12 mouse cellular contexts compared by ENCODE assay signal in the genomic region with DNA sequence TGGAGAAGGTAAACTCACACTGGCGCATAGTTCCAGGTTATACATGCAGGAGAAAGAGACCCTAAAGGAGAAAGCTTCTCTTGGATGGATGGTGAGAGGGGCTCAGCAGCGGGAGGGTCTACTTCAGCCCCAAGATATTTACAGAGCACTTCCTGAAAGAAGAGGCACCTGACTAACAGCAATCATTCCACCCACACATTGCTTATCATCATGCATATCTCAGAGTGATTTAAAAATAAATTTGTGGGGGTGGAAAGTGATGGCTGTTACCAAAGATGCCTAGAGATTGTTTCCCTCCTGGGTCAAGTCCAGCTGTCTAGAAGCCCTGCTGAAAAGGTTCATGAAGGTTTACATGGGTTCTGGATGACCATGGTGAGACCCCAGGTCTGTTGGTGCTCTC.
A peak's percentile ranks its signal among the peaks of the same experiment; 100 is the strongest.
DNase-seq lines count a peak whose midpoint lies in the region; ATAC-seq and TF ChIP-seq lines count a peak whose summit lies in the region.
"Had no signal": no experiment of that assay in that cellular context is flagged by ENCODE, and none has a peak within 500 bp of the region (broad histone marks: within the 10 kb centered on the region; RNA-seq: fewer than 3 reads in every experiment).

No protein-coding gene starts in this region.

- no peak for ATAC-seq in heart, embryonic 12.5 days (ENCODE audit: insufficient number of reproducible peaks, low FRiP score)
- ATAC-seq in embryonic facial prominence, embryonic 15.5 days (ENCODE audit: insufficient number of reproducible peaks, low FRiP score, low TSS enrichment, low read depth) = no peak
- ATAC-seq in midbrain, embryonic 14.5 days (ENCODE audit: low FRiP score, low TSS enrichment) = no peak

- H3K4me1 ChIP-seq in heart, embryonic 12.5 days (replicated peaks) = peaks cover 25% of the 10 kb centered on the region
- no peaks in the 10 kb centered on the region for H3K4me1 ChIP-seq in testis, adult 2 months (ENCODE audit: control insufficient read depth, insufficient read depth, low read length)
- H3K4me1 ChIP-seq in embryonic facial prominence, embryonic 15.5 days = peaks cover 38% of the 10 kb centered on the region
- no peaks in the 10 kb centered on the region for H3K4me1 ChIP-seq in midbrain, embryonic 14.5 days (ENCODE audit: control insufficient read depth, insufficient read depth, low read length)

- DNase-seq in heart, postnatal 4 days = no peak
- DNase-seq in testis, postnatal 14 days (ENCODE audit: low spot score) = no peak
- no peak for DNase-seq in midbrain, embryonic 14.5 days
- DNase-seq in gastrocnemius, adult 8-10 months (ENCODE audit: low spot score in 2 of 2) = no peak
- no peak for DNase-seq in urinary bladder, postnatal 4 days (ENCODE audit: low spot score in 2 of 2)
- DNase-seq: thymus, postnatal 25 days had no signal

- 84% methylated on average over 2 of the region's 2 CpGs for WGBS in heart, embryonic 12.5 days
- WGBS in embryonic facial prominence, embryonic 15.5 days = 75% methylated on average over 2 of the region's 2 CpGs
- 96% methylated on average over 2 of the region's 2 CpGs for WGBS in midbrain, embryonic 14.5 days

- H3K36me3 ChIP-seq in heart, embryonic 12.5 days = no peaks in the 10 kb centered on the region
- no peaks in the 10 kb centered on the region for H3K36me3 ChIP-seq in testis, adult 2 months (ENCODE audit: control insufficient read depth, insufficient read depth, low read length)
- H3K36me3 ChIP-seq in embryonic facial prominence, embryonic 15.5 days = no peaks in the 10 kb centered on the region
- H3K36me3 ChIP-seq in midbrain, embryonic 14.5 days (ENCODE audit: control insufficient read depth, insufficient read depth, low read length) = no peaks in the 10 kb centered on the region
- H3K36me3 ChIP-seq: lung, embryonic 15.5 days had no signal

- no peak overlapping the region for H3K4me3 ChIP-seq in heart, embryonic 12.5 days
- peak overlapping the region; percentile 15 for H3K4me3 ChIP-seq in testis, adult 2 months (ENCODE audit: control insufficient read depth, low read depth, low read length)
- no peak overlapping the region for H3K4me3 ChIP-seq in embryonic facial prominence, embryonic 15.5 days (replicated peaks)
- no peak overlapping the region for H3K4me3 ChIP-seq in midbrain, embryonic 14.5 days (replicated peaks; ENCODE audit: low read depth, low read length)
- H3K4me3 ChIP-seq: lung, embryonic 15.5 days; megakaryocyte, embryonic 14.5 days had no signal

- 0 out of 2 replicates have a peak overlapping the region, but pooled peaks have one; percentile 12 for H3K27ac ChIP-seq in heart, embryonic 12.5 days (ENCODE audit: poor library complexity, severe bottlenecking)
- no peak overlapping the region for H3K27ac ChIP-seq in testis, adult 2 months (ENCODE audit: control insufficient read depth, insufficient read depth, low read depth, low read length)
- H3K27ac ChIP-seq in embryonic facial prominence, embryonic 15.5 days (replicated peaks) = peak overlapping the region; percentile 71
- H3K27ac ChIP-seq in midbrain, embryonic 14.5 days (replicated peaks; ENCODE audit: low read depth, low read length) = no peak overlapping the region
- H3K27ac ChIP-seq: lung, embryonic 15.5 days had no signal

- H3K9me3 ChIP-seq in heart, embryonic 12.5 days (replicated peaks) = no peaks in the 10 kb centered on the region
- no peaks in the 10 kb centered on the region for H3K9me3 ChIP-seq in embryonic facial prominence, embryonic 15.5 days (replicated peaks)
- no peaks in the 10 kb centered on the region for H3K9me3 ChIP-seq in midbrain, embryonic 14.5 days (ENCODE audit: control insufficient read depth, low read length)
- H3K9me3 ChIP-seq: lung, embryonic 15.5 days; megakaryocyte, embryonic 14.5 days had no signal

- TF ChIP-seq CTCF in testis, adult 2 months (IDR thresholded peaks at IDR 0.05; ENCODE audit: control insufficient read depth, insufficient read depth, insufficient replicate concordance, low read depth, low read length) = no peak

- no peak for TF ChIP-seq POLR2A in testis, adult 2 months (IDR thresholded peaks at IDR 0.05; ENCODE audit: control insufficient read depth, low read depth, low read length)

- H3K27me3 ChIP-seq in heart, embryonic 12.5 days (replicated peaks) = no peaks in the 10 kb centered on the region
- no peaks in the 10 kb centered on the region for H3K27me3 ChIP-seq in testis, adult 2 months (ENCODE audit: control insufficient read depth, insufficient read depth, low read length)
- H3K27me3 ChIP-seq in embryonic facial prominence, embryonic 15.5 days = no peaks in the 10 kb centered on the region
- no peaks in the 10 kb centered on the region for H3K27me3 ChIP-seq in midbrain, embryonic 14.5 days (ENCODE audit: control insufficient read depth, insufficient read depth, low read length)
- H3K27me3 ChIP-seq: lung, embryonic 15.5 days had no signal

- H3K4me2 ChIP-seq in heart, embryonic 12.5 days = no peak overlapping the region
- H3K4me2 ChIP-seq in embryonic facial prominence, embryonic 15.5 days (replicated peaks) = 0 out of 2 replicates have a peak overlapping the region, but pooled peaks have one; percentile 11
- no peak overlapping the region for H3K4me2 ChIP-seq in midbrain, embryonic 14.5 days (ENCODE audit: low read length)
- H3K4me2 ChIP-seq: liver, embryonic 11.5 days; lung, embryonic 15.5 days had no signal

- H3K9ac ChIP-seq in heart, embryonic 12.5 days = no peak overlapping the region
- no peak overlapping the region for H3K9ac ChIP-seq in embryonic facial prominence, embryonic 15.5 days
- H3K9ac ChIP-seq in midbrain, embryonic 14.5 days (replicated peaks; ENCODE audit: low read length) = no peak overlapping the region
- H3K9ac ChIP-seq: lung, embryonic 15.5 days had no signal

Comparison
In these comparisons a context has a peak if more than half of its experiments do, and no peak if none do; other contexts are left out.
1. H3K27ac ChIP-seq: peak in heart, embryonic 12.5 days (single experiment) and embryonic facial prominence, embryonic 15.5 days (single experiment); none in testis, adult 2 months (single experiment) and midbrain, embryonic 14.5 days (single experiment).